Mouse (Mus musculus): ENCODE data around the gene Zfp281. TPM values are rescaled to one million over a fixed set of nuclear protein-coding genes. Genes with fewer than 3 reads are reported as not detected.

Zfp281 gene
- polyA plus RNA-seq (2015; fragmentation: Illumina TruSeq; extraction: RNeasy Lipid Tissue Mini Kit (QIAGEN cat#74804); ENCODE audit: low read depth, low replicate concordance), result 24.2 TPM

GRCm38 (mm10) chr1:136624146-136625018 is at the start of gene Zfp281:
Gene Zfp281 (plus strand): TSS chr1:136624901.

Other genes starting within 250 kb of the Zfp281 start
- 8.6 TPM for gene Ddx59, start 209.6 kb upstream of the Zfp281 start, polyA plus RNA-seq (2015; fragmentation: Illumina TruSeq; extraction: RNeasy Lipid Tissue Mini Kit (QIAGEN cat#74804); ENCODE audit: low read depth, low replicate concordance)
- gene Kif14, start 158.6 kb upstream of the Zfp281 start, polyA plus RNA-seq (2015; fragmentation: Illumina TruSeq; extraction: RNeasy Lipid Tissue Mini Kit (QIAGEN cat#74804); ENCODE audit: low read depth, low replicate concordance), result not detected